28 mouse cellular contexts compared by ENCODE assay signal in genomic region chr10:119441743-119442142, GRCm38 (mm10). TPM values are rescaled to one million over a fixed set of nuclear protein-coding genes. Genes with fewer than 3 reads are reported as not detected.
DNase-seq lines count a peak whose midpoint lies in the region; ATAC-seq lines count a peak whose summit lies in the region.
"Had no signal": no experiment of that assay in that cellular context is flagged by ENCODE, and none has a peak within 500 bp of the region (broad histone marks: within the 10 kb centered on the region; RNA-seq: fewer than 3 reads in every experiment).

No protein-coding gene starts in this region.

- no peak overlapping the region for H3K4me2 ChIP-seq in neural tube, embryonic 11.5 days (ENCODE audit: low read depth)
- H3K4me2 ChIP-seq in forebrain, embryonic 13.5 days = no peak overlapping the region
- H3K4me2 ChIP-seq: embryonic facial prominence, embryonic 12.5 days; limb, embryonic 12.5 days; lung, embryonic 15.5 days; midbrain, embryonic 13.5 days; neural tube, embryonic 13.5 days; stomach, embryonic 15.5 days had no signal

- H3K27ac ChIP-seq in heart, embryonic 10.5 days = no peak overlapping the region
- H3K27ac ChIP-seq in neural tube, embryonic 11.5 days (ENCODE audit: low read depth, low read length) = no peak overlapping the region
- H3K27ac ChIP-seq in forebrain, embryonic 13.5 days = peak overlapping the region; percentile 51
- H3K27ac ChIP-seq: embryonic facial prominence, embryonic 12.5 days; heart, adult 2 months; hindbrain, embryonic 10.5 days; kidney, postnatal 0 days; limb, embryonic 12.5 days; lung, embryonic 15.5 days; midbrain, embryonic 13.5 days; neural tube, embryonic 13.5 days; stomach, embryonic 15.5 days had no signal

- no peak overlapping the region for H3K4me3 ChIP-seq in heart, embryonic 10.5 days
- no peak overlapping the region for H3K4me3 ChIP-seq in neural tube, embryonic 11.5 days (ENCODE audit: low read depth, low read length)
- H3K4me3 ChIP-seq in forebrain, embryonic 13.5 days = no peak overlapping the region
- H3K4me3 ChIP-seq: embryonic facial prominence, embryonic 12.5 days; heart, adult 2 months; hindbrain, embryonic 10.5 days; limb, embryonic 12.5 days; lung, embryonic 15.5 days; midbrain, embryonic 13.5 days; neural tube, embryonic 13.5 days; stomach, embryonic 15.5 days had no signal

- peak; percentile 30 for DNase-seq in heart, embryonic 10.5 days (ENCODE audit: low spot score)
- no peak for DNase-seq in heart, adult 18-20 months
- peak; percentile 13 for DNase-seq in neural tube, embryonic 11.5 days (ENCODE audit: low spot score)
- DNase-seq in neural tube, embryonic 10.5 days (ENCODE audit: extremely low spot score, low spot score) = no peak
- peak; percentile 19 for DNase-seq in mesoderm, embryonic 11.5 days (ENCODE audit: low read depth, low spot score)
- no peak for DNase-seq in left cerebral cortex, postnatal 36 days (ENCODE audit: low spot score in 2 of 2)
- DNase-seq in right cerebral cortex, postnatal 25 days = no peak
- DNase-seq: adrenal gland, postnatal 25 days; cerebellum, adult 2 months; cerebellum, postnatal 14 days; gastrocnemius, postnatal 14 days; heart, adult 2 months; heart, postnatal 14 days; kidney, adult 18-20 months; layer of hippocampus, adult 9-11 months; right cerebral cortex, postnatal 14 days had no signal

- H3K27me3 ChIP-seq in heart, embryonic 10.5 days (ENCODE audit: insufficient read depth, poor library complexity, severe bottlenecking) = 0 out of 2 replicates have a peak, but pooled peaks cover 3% of the 10 kb centered on the region
- no peaks in the 10 kb centered on the region for H3K27me3 ChIP-seq in neural tube, embryonic 11.5 days (ENCODE audit: control insufficient read depth, insufficient read depth, low read length)
- no peaks in the 10 kb centered on the region for H3K27me3 ChIP-seq in forebrain, embryonic 13.5 days
- H3K27me3 ChIP-seq: embryonic facial prominence, embryonic 12.5 days; limb, embryonic 12.5 days; lung, embryonic 15.5 days; midbrain, embryonic 13.5 days; neural tube, embryonic 13.5 days; stomach, embryonic 15.5 days had no signal

- WGBS in heart, embryonic 10.5 days = 66% methylated on average over 6 of the region's 6 CpGs
- 16% methylated on average over 6 of the region's 6 CpGs for WGBS in neural tube, embryonic 11.5 days
- WGBS in forebrain, embryonic 13.5 days = 12% methylated on average over 6 of the region's 6 CpGs

- no peak for ATAC-seq in neural tube, embryonic 11.5 days (ENCODE audit: insufficient read depth, low FRiP score, low TSS enrichment)
- ATAC-seq in forebrain, embryonic 13.5 days = peak; percentile 48; the same call in 1 of the 2 replicates
- ATAC-seq: CD4-positive, CD25-positive, alpha-beta regulatory T cell, adult 4 months; hindbrain, embryonic 16.5 days; midbrain, embryonic 13.5 days had no signal

- H3K9ac ChIP-seq in neural tube, embryonic 11.5 days (ENCODE audit: low read length) = no peak overlapping the region
- H3K9ac ChIP-seq in forebrain, embryonic 13.5 days = no peak overlapping the region
- H3K9ac ChIP-seq: embryonic facial prominence, embryonic 12.5 days; limb, embryonic 12.5 days; lung, embryonic 15.5 days; midbrain, embryonic 13.5 days; neural tube, embryonic 13.5 days; stomach, embryonic 15.5 days had no signal

- no peaks in the 10 kb centered on the region for H3K9me3 ChIP-seq in heart, embryonic 10.5 days
- H3K9me3 ChIP-seq in neural tube, embryonic 11.5 days (ENCODE audit: control insufficient read depth, low read length) = no peaks in the 10 kb centered on the region
- no peaks in the 10 kb centered on the region for H3K9me3 ChIP-seq in forebrain, embryonic 13.5 days (replicated peaks)
- H3K9me3 ChIP-seq: embryonic facial prominence, embryonic 12.5 days; hindbrain, embryonic 10.5 days; limb, embryonic 12.5 days; lung, embryonic 15.5 days; midbrain, embryonic 13.5 days; neural tube, embryonic 13.5 days; stomach, embryonic 15.5 days had no signal

- intact Hi-C loops in left cerebral cortex, postnatal 36 days (cut with DNase I) = no loop called here

- H3K36me3 ChIP-seq in heart, embryonic 10.5 days = no peaks in the 10 kb centered on the region
- H3K36me3 ChIP-seq in neural tube, embryonic 11.5 days (ENCODE audit: control insufficient read depth, insufficient read depth, low read length) = no peaks in the 10 kb centered on the region
- H3K36me3 ChIP-seq in forebrain, embryonic 13.5 days (ENCODE audit: poor library complexity, severe bottlenecking) = no peaks in the 10 kb centered on the region
- H3K36me3 ChIP-seq: embryonic facial prominence, embryonic 12.5 days; hindbrain, embryonic 10.5 days; limb, embryonic 12.5 days; lung, embryonic 15.5 days; midbrain, embryonic 13.5 days; neural tube, embryonic 13.5 days; stomach, embryonic 15.5 days had no signal

- H3K4me1 ChIP-seq in heart, embryonic 10.5 days = peaks cover 6% of the 10 kb centered on the region; the same call in 1 of the 2 replicates
- peaks cover 7% of the 10 kb centered on the region; the same call in 1 of the 2 replicates for H3K4me1 ChIP-seq in neural tube, embryonic 11.5 days (ENCODE audit: control insufficient read depth, insufficient read depth, low read length)
- peaks cover 18% of the 10 kb centered on the region for H3K4me1 ChIP-seq in forebrain, embryonic 13.5 days
- H3K4me1 ChIP-seq: embryonic facial prominence, embryonic 12.5 days; lung, embryonic 15.5 days; stomach, embryonic 15.5 days had no signal

RNA-seq across cellular contexts. Expression of gene Grip1, which starts 11.9 kb away (rescaled TPM):
- polyA plus RNA-seq in heart, embryonic 10.5 days (2016; fragmentation: Nextera tagmentation; extraction: Ambion mirVana) = 2.7 and 4.4 TPM in 2 replicates
- total RNA-seq in heart, adult 18-20 months (2021) = under 1 TPM; 0.50 to 0.59 TPM
- polyA plus RNA-seq in neural tube, embryonic 11.5 days (2014; fragmentation: Nextera tagmentation; extraction: Ambion mirVana) = 16.1 and 16.2 TPM in 2 replicates
- polyA plus RNA-seq in forebrain, embryonic 13.5 days (2015; fragmentation: Nextera tagmentation; extraction: Ambion mirVana) = 12.4 and 13.5 TPM in 2 replicates
- total RNA-seq in left cerebral cortex, postnatal 36 days (2021) = 10 to 100 TPM; 17.7 to 22.7 TPM
- total RNA-seq: megakaryocyte progenitor cell, adult 5-6 weeks had no signal
- polyA plus RNA-seq: CD4-positive, CD25-positive, alpha-beta regulatory T cell, adult 4 months had no signal

Comparison
In these comparisons a context has a peak if more than half of its experiments do, and no peak if none do; other contexts are left out.
1. DNase-seq: peak in heart, embryonic 10.5 days (single experiment), neural tube, embryonic 11.5 days (single experiment) and mesoderm, embryonic 11.5 days (single experiment); none in heart, adult 18-20 months (0 of 2), neural tube, embryonic 10.5 days (single experiment), left cerebral cortex, postnatal 36 days (0 of 2) and right cerebral cortex, postnatal 25 days (single experiment).